Mouse (Mus musculus): ENCODE measurements around the gene Mpeg1. TPM values are rescaled to one million over a fixed set of nuclear protein-coding genes. Genes with fewer than 3 reads are reported as not detected.
A peak's percentile ranks its signal among the peaks of the same experiment; 100 is the strongest.

Gene Mpeg1
- total RNA-seq (2021) = 10 to 100 TPM; 23.7 to 25.0 TPM
- long read RNA-seq, experiment 1, partial matches to known transcripts = 0 of 3 reads
- long read RNA-seq, experiment 1, other reads (novel, unspliced or antisense) = 3 of 3 reads
- long read RNA-seq, experiment 2, partial matches to known transcripts = 0 of 1 reads
- long read RNA-seq, experiment 2, other reads (novel, unspliced or antisense) = 1 of 1 reads

DNA sequence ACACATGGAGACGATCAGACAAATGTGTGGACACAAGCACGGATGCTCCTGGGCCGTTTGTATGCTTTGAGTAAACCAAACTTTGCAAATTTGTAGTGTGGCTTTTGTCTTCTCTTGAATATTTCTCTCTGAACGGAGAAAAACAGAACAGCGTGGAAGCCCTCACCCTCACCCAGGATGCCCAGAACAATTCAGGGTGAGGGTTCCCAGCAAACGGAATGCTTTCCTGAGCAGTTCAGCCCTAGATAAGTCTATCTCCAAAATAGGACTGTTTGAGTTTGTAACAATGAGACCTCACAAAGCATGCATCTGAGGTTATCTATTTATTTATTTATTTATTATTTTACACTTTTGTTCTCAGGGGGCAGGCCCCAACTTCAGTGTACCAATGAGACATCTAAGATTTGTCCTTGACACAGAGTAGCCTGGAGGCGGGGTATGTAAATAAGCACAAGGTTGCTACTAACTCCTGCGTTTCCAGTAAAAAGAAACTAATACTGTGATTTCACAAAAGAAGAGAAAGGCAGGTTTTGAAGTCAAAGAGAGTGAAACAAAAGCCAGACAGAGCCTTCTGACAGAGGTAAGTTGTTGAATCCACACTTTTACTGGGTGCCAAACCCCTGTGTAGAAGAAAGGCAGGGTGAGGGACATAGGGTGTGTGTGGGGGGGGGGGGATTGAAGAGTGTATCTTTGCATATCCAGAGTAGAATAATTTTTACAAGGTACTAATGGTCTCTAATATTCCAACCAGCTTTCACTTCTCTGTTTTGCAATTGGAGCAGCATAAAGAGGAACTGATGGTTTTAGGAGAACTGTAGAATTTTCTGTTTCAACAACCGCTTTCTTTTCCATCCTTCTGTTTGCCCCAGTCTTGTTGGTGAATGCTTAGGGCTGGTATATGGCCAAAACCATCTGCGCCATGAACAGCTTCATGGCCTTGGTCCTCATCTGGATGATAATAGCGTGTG, at the start of gene Mpeg1:
Gene Mpeg1, plus strand, starts transcription at position 498 of the 968 bp plus-strand sequence.
- DNase-seq = no peak

DNA sequence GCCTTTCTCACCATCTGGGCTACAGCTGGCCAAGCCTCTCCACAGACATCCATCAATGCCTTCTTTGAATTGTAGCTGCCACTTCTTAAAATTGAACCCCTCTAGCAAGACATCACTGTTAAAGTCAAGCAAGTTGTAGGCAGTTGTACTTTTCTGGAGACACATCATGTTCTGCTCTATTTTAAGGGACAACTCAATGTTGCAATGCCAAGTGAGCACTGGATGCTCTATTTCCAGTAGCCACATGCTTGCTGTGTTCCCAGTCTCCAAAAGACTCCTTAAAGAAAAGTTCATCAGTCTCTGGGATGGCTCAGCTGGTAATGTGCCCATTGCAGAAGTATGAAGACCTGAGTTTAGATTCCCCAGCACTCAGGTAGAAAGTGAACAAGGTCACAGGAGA, 46.8 kb upstream of the Mpeg1 start:
- DNase-seq = no peak

DNA sequence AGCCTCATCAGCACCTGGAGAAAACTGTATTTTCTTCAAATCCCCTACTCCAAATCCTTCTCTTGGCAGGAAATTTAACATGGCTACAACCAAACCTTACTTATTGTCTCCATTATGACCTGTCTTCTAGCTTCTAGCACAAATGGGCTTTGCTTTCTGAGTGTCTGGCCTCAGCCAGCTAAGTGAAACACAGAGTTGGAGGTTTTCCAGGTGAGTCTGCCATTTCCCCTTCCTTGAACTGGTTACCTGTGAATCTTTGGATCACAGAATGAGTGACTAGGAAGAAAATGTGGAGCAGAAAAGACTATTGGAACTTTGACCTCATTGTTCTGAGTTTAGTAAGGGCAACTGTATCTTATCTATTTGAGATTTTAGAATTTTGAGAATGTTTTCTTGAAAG, 43.2 kb upstream of the Mpeg1 start, which contains the start of gene Olfr1441:
Gene Olfr1441, plus strand, starts transcription at position 73 of the 400 bp plus-strand sequence.
- DNase-seq = no peak

DNA sequence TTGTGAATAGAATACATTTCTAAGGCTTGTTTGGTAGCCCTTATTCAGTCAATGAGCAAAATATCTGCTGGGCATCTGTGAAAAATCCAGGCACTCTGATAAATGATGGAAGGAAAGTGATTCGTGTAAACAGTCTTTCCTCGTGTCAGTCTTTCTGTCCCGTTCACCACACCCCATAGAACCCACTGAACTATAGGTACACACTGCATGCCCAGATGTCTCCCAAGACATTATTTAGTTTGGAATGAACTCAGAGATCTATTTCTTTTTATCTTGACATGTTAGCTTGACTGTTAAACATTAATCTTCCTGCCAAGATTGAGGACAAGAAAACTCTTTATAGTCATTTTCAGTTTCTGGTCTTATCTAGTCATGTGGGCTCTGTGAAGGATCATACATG, 42.3 kb upstream of the Mpeg1 start:
- no peak for DNase-seq

DNA sequence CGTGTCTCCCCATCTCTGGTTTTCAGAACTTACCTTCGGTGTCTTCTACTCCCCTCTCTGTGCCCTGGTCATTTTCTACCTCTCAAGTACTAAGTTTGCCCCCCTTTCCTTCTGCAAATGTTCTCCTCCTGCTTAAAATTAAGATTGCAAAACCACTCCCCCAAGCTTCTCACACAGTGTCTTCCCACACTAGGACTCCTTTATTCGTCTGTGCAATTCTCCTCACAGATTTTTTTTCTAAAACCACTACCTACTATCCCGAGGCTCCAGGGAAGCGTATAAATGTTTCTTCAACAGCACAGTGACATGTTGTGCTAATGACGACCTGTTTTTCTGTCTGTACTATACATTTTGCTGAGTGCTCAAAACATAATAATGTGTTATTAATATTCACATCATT, 40.0 kb upstream of the Mpeg1 start:
- no peak for DNase-seq

DNA sequence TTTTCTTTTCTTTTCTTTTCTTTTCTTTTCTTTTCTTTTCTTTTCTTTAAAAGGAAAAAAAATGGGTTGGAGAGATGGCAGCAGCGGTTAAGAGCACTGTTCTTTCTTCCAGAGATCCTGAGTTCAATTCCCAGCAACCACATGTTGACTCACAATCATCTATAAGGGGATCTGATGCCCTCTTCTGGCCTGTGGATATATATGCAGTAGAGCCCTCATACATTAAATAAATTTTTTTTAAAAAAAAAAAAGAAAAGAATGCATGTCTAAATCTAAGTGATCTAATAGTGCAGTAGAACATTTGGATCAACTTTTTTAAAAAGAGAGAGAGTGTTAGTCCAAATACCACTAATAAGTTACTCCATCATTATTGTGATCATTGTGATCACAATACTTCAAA, 38.9 kb upstream of the Mpeg1 start:
- DNase-seq = no peak

DNA sequence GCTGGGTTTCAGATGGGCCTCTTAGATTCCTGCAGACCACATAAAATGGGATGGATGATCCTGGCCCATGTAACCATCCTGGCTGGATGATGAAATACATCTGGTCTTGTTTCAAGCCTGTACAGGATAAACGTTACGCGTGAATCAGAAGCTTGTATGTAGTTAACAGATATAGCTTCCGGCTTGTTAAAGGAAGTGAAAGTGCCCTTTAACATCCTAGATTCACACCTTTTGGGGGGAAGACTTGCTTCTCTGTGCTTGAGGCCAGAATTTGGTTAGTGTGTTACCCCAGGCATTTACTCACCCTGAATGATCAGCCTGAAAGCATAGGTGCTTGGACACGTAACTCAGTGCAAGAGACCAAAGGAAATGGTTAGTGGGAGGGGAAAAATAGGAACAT, 33.5 kb upstream of the Mpeg1 start:
- no peak for DNase-seq

DNA sequence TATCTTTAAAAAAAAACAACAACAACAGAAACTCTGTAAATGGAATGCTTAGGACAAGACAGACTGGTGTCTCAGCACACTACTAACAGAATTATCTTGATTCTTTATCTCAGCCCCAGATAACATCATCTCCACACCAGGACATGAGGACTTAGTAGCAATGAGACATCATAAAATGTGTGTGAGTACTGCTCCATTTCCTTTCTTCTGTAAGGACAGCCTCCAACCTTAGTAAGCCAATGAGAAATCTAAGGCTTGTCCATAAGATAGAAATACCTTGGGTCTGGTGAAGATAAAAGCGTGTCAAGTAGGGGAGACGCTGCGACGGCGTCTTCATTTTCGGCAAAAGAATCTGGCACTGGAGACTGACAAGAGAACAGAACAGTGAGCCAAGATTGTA, 33.0 kb upstream of the Mpeg1 start, which contains the start of gene Pfpl:
Gene Pfpl, plus strand, starts transcription at position 301 of the 400 bp plus-strand sequence.
- DNase-seq = no peak

DNA sequence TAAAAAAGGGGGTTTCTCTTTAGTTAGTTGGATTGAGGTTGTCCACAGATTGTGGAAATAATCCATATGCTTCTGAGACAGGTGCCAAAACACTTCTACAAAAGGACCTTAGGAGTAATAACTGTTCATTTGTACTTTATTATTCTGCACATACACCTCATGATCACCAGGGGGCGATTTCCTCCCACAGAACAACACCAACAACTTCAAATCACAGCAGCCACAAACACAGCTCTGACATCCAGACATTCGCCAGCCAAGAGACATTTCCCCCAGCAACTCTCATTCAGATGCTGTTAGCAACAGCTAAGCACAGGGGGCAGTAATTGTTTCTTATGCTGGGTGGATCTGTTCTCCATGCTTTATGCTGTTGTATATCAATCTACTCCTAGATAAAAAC, 27.5 kb upstream of the Mpeg1 start:
- peak; percentile 17 to 44 for DNase-seq

DNA sequence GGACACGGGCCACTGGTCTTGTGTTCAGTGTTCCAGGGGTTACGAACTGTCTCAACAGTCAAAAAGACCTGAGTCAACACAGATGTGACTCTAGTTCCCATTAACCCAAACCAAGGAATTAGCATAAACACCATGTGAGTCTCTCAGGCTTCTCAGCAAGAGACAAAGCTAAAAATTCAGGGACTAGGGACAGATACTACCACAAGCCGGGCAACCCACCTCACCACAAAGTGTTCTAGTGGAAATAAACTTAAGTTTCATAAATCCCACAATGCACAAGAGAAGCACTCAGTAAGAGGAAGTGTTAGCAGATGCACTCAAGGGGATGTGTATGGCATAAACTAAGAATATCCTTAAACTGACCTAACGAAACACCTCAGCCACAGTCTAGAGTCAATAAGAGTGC, 25.6 kb upstream of the Mpeg1 start:
- no peak for DNase-seq

DNA sequence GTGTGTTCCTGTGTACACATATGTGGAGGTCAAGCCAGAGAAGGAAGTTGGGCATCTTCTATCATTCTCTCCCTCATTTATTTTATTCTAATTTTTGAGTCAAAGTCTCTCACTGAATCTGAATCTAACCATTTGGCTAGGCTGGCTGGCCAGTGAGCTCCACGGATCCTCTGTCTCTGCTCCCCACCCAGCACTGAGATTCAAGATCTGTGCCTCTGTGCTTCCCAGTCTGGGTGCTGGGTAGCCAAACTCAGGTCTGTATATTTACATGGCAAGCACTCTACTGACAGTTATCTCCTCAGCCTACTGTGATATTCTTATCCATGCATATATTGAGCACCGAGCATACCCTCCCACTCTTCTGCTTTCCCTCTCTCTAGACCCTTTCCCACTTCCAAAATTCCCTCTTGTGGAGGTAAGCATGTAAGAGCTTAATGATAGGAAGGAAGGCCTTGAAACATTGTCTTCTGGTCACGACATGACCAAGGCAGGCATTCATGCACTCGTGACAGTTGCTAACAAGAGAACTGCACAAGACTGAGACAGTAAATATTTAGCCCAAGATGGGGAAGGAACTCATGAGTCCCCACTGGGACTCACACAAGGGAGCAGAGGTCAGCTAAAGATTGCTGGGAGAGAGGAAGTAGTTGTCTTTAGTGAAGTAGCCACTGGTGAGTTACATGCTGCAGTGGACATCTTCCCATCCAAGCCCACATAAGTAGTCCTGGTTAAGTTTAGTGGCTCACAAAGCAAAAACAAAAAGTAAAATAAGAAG, 24.6 kb upstream of the Mpeg1 start:
- no peak for DNase-seq

DNA sequence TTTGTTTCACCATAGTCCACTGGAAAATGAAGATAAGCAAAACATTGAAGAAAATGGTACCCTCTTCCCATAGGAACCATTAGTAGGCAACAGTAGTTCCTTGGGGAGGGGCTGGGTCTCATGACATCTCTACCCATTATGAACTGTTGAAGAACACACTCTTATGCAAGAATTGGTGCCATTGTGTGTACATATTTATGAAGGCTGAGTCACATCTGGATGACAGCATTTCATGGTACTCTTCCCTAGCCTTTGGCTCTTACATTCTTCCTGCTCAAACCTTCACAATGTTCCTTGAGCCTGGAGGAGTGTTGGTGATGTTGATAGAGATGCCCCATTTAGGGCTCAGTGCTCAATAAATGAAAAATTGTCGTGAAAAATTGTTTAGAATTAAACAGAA, 21.0 kb upstream of the Mpeg1 start:
- DNase-seq = no peak

DNA sequence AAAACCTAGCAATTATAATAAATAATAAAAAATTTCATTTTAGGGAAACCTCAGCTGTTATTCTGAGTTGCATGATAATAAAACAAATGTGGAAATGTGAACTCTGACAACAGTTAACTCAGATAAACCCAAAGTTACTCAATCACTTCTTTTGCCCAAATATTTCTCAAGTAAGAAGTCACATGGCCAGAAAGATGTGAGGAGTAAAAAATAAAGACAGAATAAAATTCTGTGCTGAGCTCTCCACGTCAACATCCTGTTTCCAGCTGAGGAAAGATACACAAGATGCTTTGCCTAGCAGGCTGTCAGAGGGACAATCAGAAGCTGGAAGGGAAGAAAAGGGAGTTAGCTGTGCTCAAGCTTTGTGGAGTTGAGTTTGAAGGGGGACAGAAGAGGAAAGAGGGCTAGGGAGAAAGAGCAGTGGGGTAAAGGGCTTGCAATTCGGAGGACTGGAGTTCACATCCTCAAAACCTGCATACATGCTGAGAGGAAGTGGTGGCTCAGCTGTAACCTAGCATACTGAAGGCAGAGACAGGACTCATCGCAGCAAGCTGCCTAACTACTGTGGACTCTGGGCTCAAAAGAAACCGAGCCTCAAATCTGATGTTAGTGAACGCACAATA, 20.4 kb upstream of the Mpeg1 start:
- no peak for DNase-seq

DNA sequence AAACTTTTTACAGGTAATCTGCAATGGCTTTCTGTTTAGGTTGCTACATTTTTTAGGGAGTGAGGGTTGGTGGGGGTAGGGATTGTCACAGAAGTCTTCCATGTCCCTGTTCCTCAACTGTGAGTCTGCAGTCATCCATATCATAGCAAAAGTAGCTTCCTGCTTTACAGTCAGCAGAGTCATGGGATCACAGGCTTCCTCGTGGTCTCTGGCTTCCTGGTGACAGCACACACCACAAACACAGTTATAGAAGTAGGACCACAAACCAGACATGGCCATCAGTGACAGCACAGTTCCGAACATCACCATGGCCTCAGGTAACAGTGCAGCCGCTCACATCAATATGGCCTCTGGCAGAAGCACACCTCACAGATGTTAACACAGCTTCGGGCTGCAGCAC, 18.0 kb upstream of the Mpeg1 start:
- no peak for DNase-seq

DNA sequence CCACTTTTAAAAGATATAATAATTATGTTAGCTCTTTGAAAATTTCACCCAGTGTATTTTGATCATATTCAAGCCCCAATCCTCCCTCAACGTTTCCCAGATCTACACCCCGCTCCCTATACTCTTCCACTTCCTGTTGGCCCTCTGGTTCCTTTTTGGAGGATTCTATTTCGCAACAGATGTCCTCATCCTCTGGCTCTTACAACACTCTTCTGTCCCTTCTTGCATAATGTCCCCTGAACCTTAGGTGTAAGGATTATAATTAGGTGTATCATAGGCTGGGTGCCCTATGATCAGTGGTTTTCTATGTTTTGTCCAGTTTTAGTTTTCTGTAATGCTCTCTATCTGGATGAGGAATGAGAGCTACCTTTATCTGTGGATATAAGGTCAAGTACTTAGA, 15.6 kb upstream of the Mpeg1 start:
- no peak for DNase-seq

DNA sequence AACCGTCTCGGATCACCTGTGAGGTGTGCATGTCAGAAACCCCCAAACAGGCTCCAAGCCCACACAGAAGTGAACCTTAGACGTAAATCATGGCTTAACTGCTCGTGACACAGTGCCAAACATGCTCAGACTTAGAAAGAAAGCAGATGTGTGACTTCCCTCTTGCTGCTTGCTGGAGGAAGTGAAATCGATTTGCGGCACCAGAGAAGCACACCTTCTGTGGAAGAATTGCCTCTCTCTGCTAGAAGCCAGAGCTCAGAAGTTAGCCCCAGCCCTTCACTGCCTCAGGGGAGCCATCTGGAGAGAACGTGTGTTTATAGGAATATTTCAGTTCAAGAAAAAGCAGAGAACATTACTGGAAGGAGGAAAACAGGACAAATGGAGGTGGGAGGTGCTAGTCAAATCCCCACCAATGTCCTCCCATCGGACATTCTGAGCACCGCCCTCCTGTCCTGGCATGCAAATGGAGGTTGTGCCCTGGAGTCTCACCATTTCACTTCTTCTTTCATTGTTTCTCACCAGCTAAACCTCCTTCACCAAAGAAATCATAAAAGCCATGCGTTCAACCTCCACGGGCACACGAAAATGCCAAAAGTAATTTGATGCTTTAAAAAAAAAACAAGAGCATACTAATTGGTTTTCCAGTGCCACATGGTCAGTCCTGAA, 3.0 kb upstream of the Mpeg1 start:
- no peak for DNase-seq

DNA sequence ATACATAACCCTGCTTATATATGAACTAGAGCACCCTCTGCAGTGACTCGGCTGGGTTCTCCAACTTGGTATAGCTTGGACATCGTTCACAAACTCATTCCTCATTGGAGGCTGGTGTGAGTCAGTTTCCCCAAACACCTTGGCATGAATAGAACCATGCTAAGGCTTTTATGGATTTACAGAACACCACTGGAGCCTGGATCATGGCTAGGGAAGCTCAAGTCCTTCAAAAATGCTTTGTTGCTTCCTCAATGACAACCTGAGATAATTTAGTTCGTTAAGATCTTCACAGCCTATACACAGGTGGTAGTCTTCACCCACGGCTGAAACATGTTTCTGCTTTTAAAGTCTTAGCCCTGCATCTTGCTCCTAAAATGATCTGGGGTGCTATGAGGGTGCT, 1.1 kb upstream of the Mpeg1 start:
- DNase-seq = no peak

DNA sequence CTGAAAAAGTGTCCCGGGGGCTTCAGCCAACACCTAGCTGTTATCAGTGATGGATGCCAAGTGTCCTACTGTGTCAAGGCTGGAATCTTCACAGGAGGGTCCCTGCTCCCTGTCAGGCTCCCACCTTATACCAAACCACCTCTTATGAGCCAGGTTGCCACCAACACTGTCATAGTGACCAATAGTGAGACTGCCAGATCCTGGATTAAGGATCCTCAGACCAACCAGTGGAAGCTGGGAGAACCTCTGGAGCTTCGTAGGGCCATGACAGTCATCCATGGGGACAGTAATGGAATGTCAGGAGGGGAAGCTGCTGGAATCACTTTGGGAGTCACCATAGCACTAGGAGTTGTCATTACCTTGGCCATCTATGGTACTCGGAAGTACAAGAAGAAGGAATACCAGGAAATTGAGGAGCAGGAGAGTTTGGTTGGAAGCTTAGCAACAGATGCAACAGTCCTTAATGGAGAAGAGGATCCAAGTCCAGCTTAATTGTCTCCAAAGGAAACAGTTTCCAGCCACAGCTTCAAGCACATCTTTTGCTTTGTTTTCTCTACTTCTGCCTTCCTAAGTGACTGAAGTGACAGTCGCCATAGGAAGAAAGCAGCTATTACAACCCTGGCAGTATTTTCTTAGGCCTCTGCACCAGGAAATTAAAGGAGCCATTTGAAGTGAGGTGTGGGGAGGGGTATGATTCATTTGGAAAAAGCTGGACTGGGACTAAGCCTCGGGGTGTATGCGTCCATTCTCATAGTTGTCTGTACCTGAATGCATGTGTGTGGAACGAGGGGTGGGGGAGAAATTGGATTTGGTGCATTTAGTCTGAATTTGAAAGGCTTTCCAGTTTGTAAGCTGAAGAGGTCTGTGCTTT, 2.5 kb downstream of the Mpeg1 start:
- DNase-seq = no peak

DNA sequence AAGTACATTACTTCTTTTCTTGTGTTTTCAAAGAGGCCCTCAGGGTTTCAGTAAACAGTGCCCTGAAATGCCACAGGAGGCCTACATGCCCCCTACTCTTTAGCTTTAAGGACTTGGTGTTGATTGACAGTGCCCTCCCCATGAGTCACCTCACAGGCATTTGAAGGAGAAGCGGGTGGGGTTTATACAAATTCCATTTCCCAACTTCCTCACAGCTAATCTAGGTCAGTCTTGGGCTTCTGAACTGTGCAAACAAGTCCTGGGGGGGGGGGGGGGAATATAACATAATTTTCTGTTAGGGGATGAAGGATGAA, 3.1 kb downstream of the Mpeg1 start:
- peak in 1 of 2 experiments; percentile 58 for DNase-seq

DNA sequence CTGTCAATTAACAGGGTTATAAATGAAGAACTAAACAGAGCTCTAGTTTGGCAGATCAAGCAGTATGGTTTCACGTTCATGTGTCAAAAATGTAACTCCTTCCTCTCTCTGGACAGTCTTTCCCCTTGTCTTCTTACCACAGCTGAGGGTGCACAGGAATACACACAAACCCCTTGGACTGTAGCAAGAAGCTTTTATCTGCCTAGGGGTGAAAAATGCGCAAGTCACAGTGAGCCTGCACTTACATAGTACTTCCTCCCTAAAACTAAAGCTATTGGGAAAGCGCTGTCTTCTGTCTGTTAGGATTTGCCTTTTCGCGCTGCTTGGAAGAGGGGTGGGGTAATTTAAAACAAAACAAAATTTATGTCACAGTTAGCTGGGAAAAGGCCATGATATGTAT, 3.5 kb downstream of the Mpeg1 start:
- no peak for DNase-seq

DNA sequence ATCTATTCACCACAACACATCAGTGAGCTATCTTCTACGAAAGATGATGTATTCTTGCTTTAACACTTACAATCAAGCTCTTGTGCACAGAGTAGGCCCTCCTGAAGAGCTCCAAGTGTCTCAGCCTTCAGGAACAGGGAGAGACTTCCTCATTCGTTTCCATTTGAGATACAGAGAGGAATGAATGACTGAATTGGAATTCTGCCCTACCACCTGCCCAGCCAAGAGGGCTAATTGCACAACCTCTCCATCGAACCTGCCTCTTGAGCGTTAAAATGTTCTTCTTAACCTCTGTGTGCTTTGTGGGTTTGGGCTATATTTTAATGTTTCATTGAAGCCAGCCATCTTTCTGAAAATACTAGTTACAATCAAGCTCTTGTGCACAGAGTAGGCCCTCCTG, 4.1 kb downstream of the Mpeg1 start:
- no peak for DNase-seq

All from adrenal gland, postnatal 36 days (tissue).